Mouse (Mus musculus) cerebellum, adult 2 months (tissue): Measurements from ENCODE around the gene Parvb.

Experiments
- CTCF ChIP-seq: fragments of 200-500 bp; IDR thresholded peaks from 2 replicates; pipeline ENCODE4 v1.5.1; 2011; ENCODE audit warnings: low read depth, mild to moderate bottlenecking, control low read depth, low read length, moderate library complexity, borderline replicate concordance; ENCODE audit not compliant: insufficient read depth
- POLR2A ChIP-seq: fragments of 200-500 bp; IDR thresholded peaks from 2 replicates; pipeline ENCODE4 v1.6.1; 2011; ENCODE audit warnings: low read length, control low read depth, borderline replicate concordance; ENCODE audit not compliant: insufficient read depth

- TF ChIP-seq CTCF = no peak
- no peak for TF ChIP-seq POLR2A
Observed at GRCm38 (mm10) chr15:84238552-84238951, 6.7 kb downstream of the Parvb start.
